Mouse (Mus musculus) CH12.LX (cell line): Measurements from ENCODE around the gene Prss57.

Experiments used
- BHLHE40 ChIP-seq: IDR thresholded peaks from 2 replicates; pipeline ENCODE4 v1.6.1; 2011; ENCODE audit warnings: mild to moderate bottlenecking, low read depth, low read length, improper control_type of control experiment
- CTCF ChIP-seq, 2 experiments: IDR thresholded peaks in 1 of 2; conservative IDR thresholded peaks in 1 of 2; 2 replicates each; pipeline ENCODE4 v1.5.1; 2011 to 2012; ENCODE audit warnings: low read depth in 2 of 2, low read length in 2 of 2, improper control_type of control experiment in 1 of 2, inconsistent platforms in 1 of 2, mild to moderate bottlenecking in 1 of 2, moderate library complexity in 1 of 2
- EP300 ChIP-seq: IDR thresholded peaks from 2 replicates; pipeline ENCODE4 v1.6.1; 2011; ENCODE audit warnings: low read length, improper control_type of control experiment
- MAFK ChIP-seq: IDR thresholded peaks from 2 replicates; pipeline ENCODE4 v1.6.1; 2011; ENCODE audit warnings: low read length, improper control_type of control experiment; ENCODE audit not compliant: insufficient replicate concordance
- MYC ChIP-seq: IDR thresholded peaks from 2 replicates; pipeline ENCODE4 v1.6.1; 2011; ENCODE audit warnings: low read depth, mild to moderate bottlenecking, improper control_type of control experiment, low read length
- NRF1 ChIP-seq: IDR thresholded peaks from 2 replicates; pipeline ENCODE4 v1.6.1; 2014; ENCODE audit warnings: low read depth, mild to moderate bottlenecking, inconsistent platforms, low read length, improper control_type of control experiment, moderate library complexity
- POLR2A ChIP-seq: IDR thresholded peaks from 2 replicates; pipeline ENCODE4 v1.6.1; 2011; ENCODE audit warnings: low read depth, mild to moderate bottlenecking, improper control_type of control experiment, low read length

DNA sequence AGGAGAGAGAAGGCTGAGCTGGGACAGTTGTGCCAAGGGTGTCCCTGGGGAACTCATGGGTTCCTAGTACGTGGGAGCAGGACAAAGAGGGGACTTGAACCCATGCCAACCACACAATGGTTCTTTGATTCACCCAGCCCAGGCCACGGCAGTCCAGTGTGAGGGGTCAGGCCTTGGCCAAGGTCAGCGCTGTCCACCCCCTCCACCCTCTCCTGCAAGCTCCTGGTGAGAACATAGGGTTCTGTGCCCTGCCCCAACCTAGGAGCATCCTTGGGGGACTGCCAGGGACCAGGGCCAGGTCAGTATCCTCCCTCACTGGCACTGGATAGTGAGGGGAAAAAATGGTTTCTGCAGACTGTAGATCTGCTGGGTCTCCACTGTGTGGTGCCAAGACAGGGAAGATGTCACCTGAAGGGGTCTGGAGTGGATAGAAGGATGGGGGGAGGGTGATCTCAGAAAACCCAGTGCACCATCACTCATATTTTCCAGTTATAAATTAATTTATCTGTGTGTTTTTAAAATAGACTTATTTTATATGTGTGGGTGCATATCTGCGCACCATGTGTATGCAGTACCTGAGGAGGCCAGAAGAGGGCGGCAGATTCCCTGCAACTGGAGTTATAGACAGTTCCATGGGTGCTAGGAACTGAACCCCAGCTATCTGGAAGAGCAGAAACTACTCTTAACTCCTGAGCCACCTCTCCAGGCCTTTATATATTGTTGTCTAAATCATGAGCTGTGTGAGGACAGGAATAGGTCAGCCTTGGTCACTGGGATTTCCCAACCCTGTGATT is 16.1 kb downstream of the Prss57 start:
- TF ChIP-seq POLR2A (no peak), CTCF (conservative IDR thresholded peaks at IDR 0.05 in 1 of 2, IDR thresholded peaks at IDR 0.05 in 1 of 2; ENCODE audit: low read depth in 2 of 2, low read length in 2 of 2) (peak; percentile 33 to 50; a peak in 3 of 4 replicates), EP300 (no peak), MYC (no peak), MAFK (no peak), NRF1 (no peak), BHLHE40 (no peak)
